Mouse (Mus musculus) mesoderm, embryonic 11.5 days (tissue): Measurements from ENCODE around the gene Gm7030.
"Not testable (repeated sequence)": the region's sequence is repeated elsewhere in the genome, so short reads cannot be mapped to it uniquely, and the experiment has no call there.

Source experiments
- DNase-seq: peaks from one replicate; pipeline ENCODE4 v3.0.0-alpha.2; 2012; ENCODE audit warnings: low read depth, low spot score

Gm7030 gene

GRCm38 (mm10) chr17:36128968-36129817, at the start of gene Gm7030:
Gene Gm7030 (minus strand): TSS chr17:36129425.
- not testable (repeated sequence) for DNase-seq

GRCm38 (mm10) chr17:36178938-36179337, 49.7 kb upstream of the Gm7030 start:
- not testable (repeated sequence) for DNase-seq

- DNase-seq = not testable (repeated sequence)
These were observed 46.9 kb upstream of the Gm7030 start for GRCm38 (mm10) chr17:36176132-36176531.

GRCm38 (mm10) chr17:36170287-36170814, 41.1 kb upstream of the Gm7030 start:
- no peak for DNase-seq

GRCm38 (mm10) chr17:36169753-36170152, 40.5 kb upstream of the Gm7030 start:
- no peak for DNase-seq

GRCm38 (mm10) chr17:36169094-36169493, 39.9 kb upstream of the Gm7030 start:
- DNase-seq = not testable (repeated sequence)

- DNase-seq = no peak
These were observed 38.9 kb upstream of the Gm7030 start, which contains the start of gene Gm8909 for GRCm38 (mm10) chr17:36168039-36168652. Gene Gm8909 (minus strand): TSS chr17:36168537.

GRCm38 (mm10) chr17:36167306-36168038, 38.2 kb upstream of the Gm7030 start:
- DNase-seq = no peak

- DNase-seq = not testable (repeated sequence)
These were observed 37.7 kb upstream of the Gm7030 start for GRCm38 (mm10) chr17:36166901-36167300.

GRCm38 (mm10) chr17:36161129-36162051, 32.2 kb upstream of the Gm7030 start:
- DNase-seq = no peak

- not testable (repeated sequence) for DNase-seq
These were observed 29.0 kb upstream of the Gm7030 start for GRCm38 (mm10) chr17:36158264-36158663.

GRCm38 (mm10) chr17:36157782-36158181, 28.6 kb upstream of the Gm7030 start:
- DNase-seq = not testable (repeated sequence)

GRCm38 (mm10) chr17:36154271-36155149, 25.3 kb upstream of the Gm7030 start:
- DNase-seq = no peak

- not testable (repeated sequence) for DNase-seq
These were observed 22.0 kb upstream of the Gm7030 start for GRCm38 (mm10) chr17:36151200-36151599.

GRCm38 (mm10) chr17:36148468-36148867, 19.2 kb upstream of the Gm7030 start:
- not testable (repeated sequence) for DNase-seq

GRCm38 (mm10) chr17:36146937-36147336, 17.7 kb upstream of the Gm7030 start:
- DNase-seq = not testable (repeated sequence)

- DNase-seq = not testable (repeated sequence)
These were observed 16.6 kb upstream of the Gm7030 start for GRCm38 (mm10) chr17:36145861-36146156.

- no peak for DNase-seq
These were observed 16.1 kb upstream of the Gm7030 start for GRCm38 (mm10) chr17:36145111-36145860.

- DNase-seq = not testable (repeated sequence)
These were observed 7.1 kb upstream of the Gm7030 start for GRCm38 (mm10) chr17:36136299-36136848.
